Mouse (Mus musculus) limb, embryonic 11.5 days (tissue): Measurements from ENCODE around the gene Pcolce2. TPM values are rescaled to one million over a fixed set of nuclear protein-coding genes. Genes with fewer than 3 reads are reported as not detected.

ENCODE experiments used
- ATAC-seq: fragments of 200-750 bp; cut with Nextera tagmentation; 2 replicates; pipeline ENCODE4 v1.8.0; 2017; ENCODE audit warnings: low read depth; ENCODE audit not compliant: insufficient number of reproducible peaks, low FRiP score, low TSS enrichment
- DNase-seq: peaks from one replicate; pipeline ENCODE4 v3.0.0-alpha.2; 2015; ENCODE audit warnings: low spot score
- H3K27ac ChIP-seq: fragments of 300-500 bp; sonication (generic); replicated peaks from 2 replicates; pipeline ENCODE4 v1.5.1; 2014; ENCODE audit warnings: low read depth, mild to moderate bottlenecking, low read length
- H3K27me3 ChIP-seq: fragments of 300-500 bp; sonication (generic); 2 replicates; pipeline ENCODE4 v1.6.1; 2014; ENCODE audit warnings: mild to moderate bottlenecking, low read length, mixed read lengths; ENCODE audit not compliant: control insufficient read depth, insufficient read depth
- H3K36me3 ChIP-seq: fragments of 300-500 bp; sonication (generic); 2 replicates; pipeline ENCODE4 v1.6.1; 2014; ENCODE audit warnings: mild to moderate bottlenecking, low read length, moderate library complexity, mixed read lengths; ENCODE audit not compliant: control insufficient read depth, insufficient read depth
- H3K4me1 ChIP-seq: fragments of 300-500 bp; sonication (generic); 2 replicates; pipeline ENCODE4 v1.6.1; 2014; ENCODE audit warnings: low read length, mixed read lengths; ENCODE audit not compliant: control insufficient read depth, insufficient read depth
- H3K4me2 ChIP-seq: fragments of 300-500 bp; sonication (generic); 2 replicates; pipeline ENCODE4 v1.6.1; 2014; ENCODE audit warnings: low read depth, mild to moderate bottlenecking, moderate library complexity; ENCODE audit not compliant: severe bottlenecking
- H3K4me3 ChIP-seq: fragments of 300-500 bp; sonication (generic); 2 replicates; pipeline ENCODE4 v1.5.1; 2014; ENCODE audit warnings: low read depth, low read length
- H3K9ac ChIP-seq: fragments of 300-500 bp; sonication (generic); 2 replicates; pipeline ENCODE4 v1.6.1; 2014; ENCODE audit warnings: mild to moderate bottlenecking, low read length
- H3K9me3 ChIP-seq: fragments of 300-500 bp; sonication (generic); 2 replicates; pipeline ENCODE4 v1.6.1; 2016; ENCODE audit warnings: low read length; ENCODE audit not compliant: control insufficient read depth
- WGBS: fragments of 180-500 bp; shearing (Covaris S2); extraction: QIAGEN DNeasy Blood & Tissue Kit; methylation state at CpG from one replicate; pipeline ENCODE4 v1.1.7; 2014; 5-methylcytosine and 5-hydroxymethylcytosine counted together
- polyA plus RNA-seq: library from polyadenylated mRNA; unstranded; fragments of >200 nt; fragmentation: Nextera tagmentation; extraction: Ambion mirVana; gene quantifications from 2 replicates; pipeline ENCODE4 v1.2.1, GENCODE M21; 2014

Pcolce2 gene
- polyA plus RNA-seq, 1 experiment from 2014 or later = 8.9 TPM

- no peaks in the 10 kb centered on the region for H3K9me3 ChIP-seq
- no peak overlapping the region for H3K27ac ChIP-seq
- WGBS = 73% methylated on average over 5 of the region's 5 CpGs
- H3K4me3 ChIP-seq = no peak overlapping the region
- DNase-seq (no peak), ATAC-seq (no peak)
- H3K9ac ChIP-seq = no peak overlapping the region
- H3K36me3 ChIP-seq = no peaks in the 10 kb centered on the region
- H3K4me1 ChIP-seq = no peaks in the 10 kb centered on the region
- H3K27me3 ChIP-seq = no peaks in the 10 kb centered on the region
- H3K4me2 ChIP-seq = no peak overlapping the region
These were observed 30.2 kb upstream of the Pcolce2 start for GRCm38 (mm10) chr9:95607196-95607595.

GRCm38 (mm10) chr9:95612246-95612768, 25.1 kb upstream of the Pcolce2 start:
- H3K9ac ChIP-seq = no peak overlapping the region
- 77% methylated on average over 8 of the region's 8 CpGs for WGBS
- no peak overlapping the region for H3K4me3 ChIP-seq
- no peaks in the 10 kb centered on the region for H3K9me3 ChIP-seq
- ATAC-seq = no peak
- H3K4me1 ChIP-seq = no peaks in the 10 kb centered on the region
- H3K27ac ChIP-seq = no peak overlapping the region
- no peaks in the 10 kb centered on the region for H3K36me3 ChIP-seq
- H3K4me2 ChIP-seq = no peak overlapping the region
- no peak for DNase-seq
- H3K27me3 ChIP-seq = no peaks in the 10 kb centered on the region

GRCm38 (mm10) chr9:95613426-95614127, 23.8 kb upstream of the Pcolce2 start:
- DNase-seq (no peak), ATAC-seq (no peak)
- Histone ChIP-seq H3K9me3 (no peaks in the 10 kb centered on the region), H3K36me3 (no peaks in the 10 kb centered on the region), H3K27me3 (no peaks in the 10 kb centered on the region), H3K9ac (no peak overlapping the region), H3K27ac (no peak overlapping the region), H3K4me2 (no peak overlapping the region), H3K4me1 (no peaks in the 10 kb centered on the region), H3K4me3 (no peak overlapping the region)
- WGBS = 28% methylated on average over 9 of the region's 9 CpGs

- 67% methylated on average over 14 of the region's 14 CpGs for WGBS
- no peak for DNase-seq
- H3K4me2 ChIP-seq = no peak overlapping the region
- H3K9me3 ChIP-seq = no peaks in the 10 kb centered on the region
- H3K4me1 ChIP-seq = no peaks in the 10 kb centered on the region
- no peak overlapping the region for H3K4me3 ChIP-seq
- H3K27ac ChIP-seq = no peak overlapping the region
- no peaks in the 10 kb centered on the region for H3K36me3 ChIP-seq
- H3K27me3 ChIP-seq = no peaks in the 10 kb centered on the region
- no peak overlapping the region for H3K9ac ChIP-seq
- no peak for ATAC-seq
These were observed 22.4 kb upstream of the Pcolce2 start for GRCm38 (mm10) chr9:95614861-95615615.

- Histone ChIP-seq H3K27me3 (no peaks in the 10 kb centered on the region), H3K4me3 (no peak overlapping the region), H3K27ac (no peak overlapping the region), H3K9ac (no peak overlapping the region), H3K36me3 (no peaks in the 10 kb centered on the region), H3K4me1 (no peaks in the 10 kb centered on the region), H3K4me2 (no peak overlapping the region), H3K9me3 (no peaks in the 10 kb centered on the region)
- ATAC-seq = no peak
- DNase-seq = no peak
- WGBS = 84% methylated on average over 3 of the region's 3 CpGs
These were observed 21.4 kb upstream of the Pcolce2 start for GRCm38 (mm10) chr9:95615961-95616360.

GRCm38 (mm10) chr9:95618572-95618971, 18.8 kb upstream of the Pcolce2 start:
- Histone ChIP-seq H3K4me2 (no peak overlapping the region), H3K9me3 (no peaks in the 10 kb centered on the region), H3K4me3 (no peak overlapping the region), H3K27me3 (no peaks in the 10 kb centered on the region), H3K27ac (no peak overlapping the region), H3K36me3 (no peaks in the 10 kb centered on the region), H3K4me1 (no peaks in the 10 kb centered on the region), H3K9ac (no peak overlapping the region)
- ATAC-seq (no peak), DNase-seq (no peak)
- 80% methylated on average over 1 of the region's 1 CpGs for WGBS

GRCm38 (mm10) chr9:95624072-95624471, 13.3 kb upstream of the Pcolce2 start:
- Histone ChIP-seq H3K4me1 (no peaks in the 10 kb centered on the region), H3K9ac (no peak overlapping the region), H3K27ac (no peak overlapping the region), H3K9me3 (no peaks in the 10 kb centered on the region), H3K27me3 (no peaks in the 10 kb centered on the region), H3K4me3 (no peak overlapping the region), H3K36me3 (no peaks in the 10 kb centered on the region), H3K4me2 (no peak overlapping the region)
- no peak for DNase-seq
- ATAC-seq = no peak
- 92% methylated on average over 3 of the region's 3 CpGs for WGBS

GRCm38 (mm10) chr9:95628439-95628948, 8.9 kb upstream of the Pcolce2 start:
- H3K27me3 ChIP-seq = no peaks in the 10 kb centered on the region
- no peak overlapping the region for H3K9ac ChIP-seq
- H3K9me3 ChIP-seq = no peaks in the 10 kb centered on the region
- H3K36me3 ChIP-seq = no peaks in the 10 kb centered on the region
- H3K27ac ChIP-seq = no peak overlapping the region
- DNase-seq (no peak), ATAC-seq (no peak)
- no peak overlapping the region for H3K4me3 ChIP-seq
- H3K4me1 ChIP-seq = no peaks in the 10 kb centered on the region
- WGBS = 86% methylated on average over 6 of the region's 6 CpGs
- no peak overlapping the region for H3K4me2 ChIP-seq
